Mouse (Mus musculus) forebrain, embryonic 14.5 days (tissue): Measurements from ENCODE around the gene Plxna1. TPM values are rescaled to one million over a fixed set of nuclear protein-coding genes. Genes with fewer than 3 reads are reported as not detected.

Source experiments
- ATAC-seq: fragments of 200-750 bp; cut with Nextera tagmentation; 2 replicates; pipeline ENCODE4 v1.8.0; 2017; ENCODE audit warnings: mild to moderate bottlenecking, moderate library complexity
- DNase-seq: peaks from one replicate; pipeline ENCODE4 v3.0.0-alpha.2; 2015; ENCODE audit warnings: low spot score
- H3K27ac ChIP-seq: fragments of 300-500 bp; sonication (generic); 2 replicates; pipeline ENCODE4 v1.5.1; 2014; ENCODE audit warnings: low read depth, mild to moderate bottlenecking, control low read depth, low read length, moderate library complexity
- H3K27me3 ChIP-seq: fragments of 300-500 bp; sonication (generic); replicated peaks from 2 replicates; pipeline ENCODE4 v1.6.1; 2014; ENCODE audit warnings: low read length, control low read depth, mixed read lengths; ENCODE audit not compliant: control insufficient read depth, insufficient read depth
- H3K36me3 ChIP-seq: fragments of 300-500 bp; sonication (generic); 2 replicates; pipeline ENCODE4 v1.6.1; 2014; ENCODE audit warnings: low read length, control low read depth; ENCODE audit not compliant: control insufficient read depth, insufficient read depth
- H3K4me1 ChIP-seq: fragments of 300-500 bp; sonication (generic); 2 replicates; pipeline ENCODE4 v1.6.1; 2014; ENCODE audit warnings: antibody characterized with exemption, low read length, control low read depth; ENCODE audit not compliant: control insufficient read depth, insufficient read depth
- H3K4me2 ChIP-seq: fragments of 300-500 bp; sonication (generic); 2 replicates; pipeline ENCODE4 v1.6.1; 2014; ENCODE audit warnings: mild to moderate bottlenecking, control low read depth, low read length
- H3K4me3 ChIP-seq: fragments of 300-500 bp; sonication (generic); 2 replicates; pipeline ENCODE4 v1.5.1; 2014; ENCODE audit warnings: low read depth, low read length, control low read depth
- H3K9ac ChIP-seq: fragments of 300-500 bp; sonication (generic); 2 replicates; pipeline ENCODE4 v1.6.1; 2014; ENCODE audit warnings: mild to moderate bottlenecking, low read length, control low read depth, moderate library complexity
- H3K9me3 ChIP-seq: fragments of 300-500 bp; sonication (generic); replicated peaks from 2 replicates; pipeline ENCODE4 v1.6.1; 2016; ENCODE audit warnings: low read length, control low read depth, mixed read lengths; ENCODE audit not compliant: control insufficient read depth
- WGBS: fragments of 180-500 bp; shearing (Covaris S2); extraction: QIAGEN DNeasy Blood & Tissue Kit; methylation state at CpG from one replicate; pipeline ENCODE4 v1.1.7; 2014; 5-methylcytosine and 5-hydroxymethylcytosine counted together
- polyA plus RNA-seq: library from polyadenylated mRNA; unstranded; fragments of >200 nt; fragmentation: Nextera tagmentation; extraction: Ambion mirVana; gene quantifications from 2 replicates; pipeline ENCODE4 v1.2.1, GENCODE M21; 2014

Plxna1 gene
- polyA plus RNA-seq, 1 experiment from 2014 or later: 26.8 TPM

- 88% methylated on average over 4 of the region's 4 CpGs for WGBS
- H3K9ac ChIP-seq: no peak overlapping the region
- H3K4me2 ChIP-seq: no peak overlapping the region
- H3K27ac ChIP-seq: no peak overlapping the region
- ATAC-seq: no peak
- no peak overlapping the region for H3K4me3 ChIP-seq
- peaks cover 6% of the 10 kb centered on the region; the same call in 1 of the 2 replicates for H3K4me1 ChIP-seq
- DNase-seq: no peak
- H3K36me3 ChIP-seq: no peaks in the 10 kb centered on the region
- H3K27me3 ChIP-seq: no peaks in the 10 kb centered on the region
- no peaks in the 10 kb centered on the region for H3K9me3 ChIP-seq
Measured at GRCm38 (mm10) chr6:89397919-89398318, 35.5 kb upstream of the Plxna1 start.

DNA sequence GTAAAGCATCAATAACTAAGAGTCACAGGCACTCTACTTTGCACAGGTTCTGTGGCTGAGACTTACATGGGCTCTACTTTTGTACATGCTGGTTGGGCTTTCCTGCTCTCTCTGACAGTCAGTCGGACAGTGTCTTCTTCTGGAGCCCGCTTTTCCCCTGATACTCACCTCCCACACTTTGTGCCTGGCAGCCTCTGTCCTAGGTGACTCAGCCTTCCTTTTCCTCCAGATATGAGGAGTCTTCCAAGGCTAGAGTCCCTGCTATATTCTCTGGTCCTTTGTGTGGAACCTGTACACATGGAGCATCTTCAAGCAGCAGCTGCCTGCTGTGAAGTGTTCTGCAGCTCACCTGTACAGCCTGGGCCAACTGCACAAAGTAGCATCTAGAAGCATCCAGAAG lies 31.4 kb upstream of the Plxna1 start:
- no peak overlapping the region for H3K4me3 ChIP-seq
- ATAC-seq (no peak), DNase-seq (no peak)
- no peaks in the 10 kb centered on the region for H3K27me3 ChIP-seq
- H3K4me2 ChIP-seq: no peak overlapping the region
- H3K9ac ChIP-seq: no peak overlapping the region
- WGBS: 95% methylated on average over 2 of the region's 2 CpGs
- H3K4me1 ChIP-seq: no peaks in the 10 kb centered on the region
- no peaks in the 10 kb centered on the region for H3K36me3 ChIP-seq
- H3K27ac ChIP-seq: no peak overlapping the region
- no peaks in the 10 kb centered on the region for H3K9me3 ChIP-seq

DNA sequence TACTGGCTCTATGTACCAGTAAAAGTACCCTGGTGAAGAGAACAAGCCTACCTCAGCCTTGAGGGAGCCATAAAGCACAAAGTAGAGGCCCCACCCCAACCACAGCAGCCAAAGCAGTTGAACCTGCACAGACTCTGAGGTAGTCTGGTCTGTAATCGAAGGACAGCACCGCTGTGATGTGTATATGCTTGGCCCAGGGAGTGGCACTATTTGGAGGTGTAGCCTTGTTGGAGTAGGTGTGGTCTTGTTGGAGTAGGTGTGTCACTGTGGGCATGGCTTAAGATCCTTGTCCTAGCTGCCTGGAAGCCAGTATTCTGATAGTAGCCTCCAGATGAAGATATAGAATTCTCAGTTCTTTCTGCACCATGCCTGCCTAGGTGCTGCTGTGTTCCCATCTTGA lies 29.8 kb upstream of the Plxna1 start:
- Histone ChIP-seq H3K9ac (no peak overlapping the region), H3K4me1 (no peaks in the 10 kb centered on the region), H3K9me3 (no peaks in the 10 kb centered on the region), H3K4me3 (no peak overlapping the region), H3K27ac (no peak overlapping the region), H3K4me2 (no peak overlapping the region), H3K27me3 (no peaks in the 10 kb centered on the region), H3K36me3 (no peaks in the 10 kb centered on the region)
- ATAC-seq (no peak), DNase-seq (no peak)
- WGBS: 85% methylated on average over 2 of the region's 2 CpGs

DNA sequence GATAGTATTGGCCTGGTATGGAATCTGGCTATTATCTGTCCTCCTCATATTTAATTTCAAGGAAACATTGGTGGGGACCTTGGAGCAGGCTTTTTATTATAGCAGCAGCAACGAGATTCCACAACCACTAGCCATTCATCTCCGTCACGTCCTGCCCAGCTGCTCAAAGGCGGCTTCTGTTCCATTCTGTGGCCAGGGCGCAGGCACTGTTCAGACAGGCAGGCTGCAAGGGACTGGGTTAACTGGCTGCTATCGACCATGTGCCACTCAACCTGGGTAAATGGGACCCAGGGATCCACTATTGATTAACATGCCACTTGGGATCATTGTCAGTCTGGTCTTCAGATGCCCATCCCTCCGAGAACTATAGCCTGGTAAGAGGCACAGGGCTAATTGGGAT lies 27.4 kb upstream of the Plxna1 start:
- 73% methylated on average over 7 of the region's 7 CpGs for WGBS
- no peak overlapping the region for H3K4me2 ChIP-seq
- DNase-seq (no peak), ATAC-seq (no peak)
- no peaks in the 10 kb centered on the region for H3K4me1 ChIP-seq
- H3K27me3 ChIP-seq: no peaks in the 10 kb centered on the region
- H3K36me3 ChIP-seq: no peaks in the 10 kb centered on the region
- no peak overlapping the region for H3K4me3 ChIP-seq
- H3K27ac ChIP-seq: no peak overlapping the region
- H3K9me3 ChIP-seq: no peaks in the 10 kb centered on the region
- no peak overlapping the region for H3K9ac ChIP-seq

DNA sequence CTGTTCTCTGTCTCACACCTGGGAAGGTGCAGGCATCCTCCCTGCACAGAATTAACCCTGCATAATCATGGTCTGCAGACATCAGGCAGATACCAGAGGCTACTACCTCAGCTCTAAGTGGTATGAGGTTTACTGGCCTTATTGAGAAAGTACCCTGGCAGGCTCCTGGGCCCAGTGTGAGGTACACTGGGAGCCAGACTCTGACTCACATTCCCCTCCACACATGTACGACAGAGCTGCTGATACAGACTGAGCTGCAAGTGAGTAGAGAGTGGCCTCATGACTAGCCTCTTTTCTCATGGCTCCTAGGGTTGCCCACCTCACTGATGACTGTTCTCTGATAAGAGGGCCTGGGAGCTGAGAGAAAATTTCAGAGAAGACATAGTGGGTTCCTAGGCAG lies 24.5 kb upstream of the Plxna1 start:
- 84% methylated on average over 1 of the region's 1 CpGs for WGBS

DNA sequence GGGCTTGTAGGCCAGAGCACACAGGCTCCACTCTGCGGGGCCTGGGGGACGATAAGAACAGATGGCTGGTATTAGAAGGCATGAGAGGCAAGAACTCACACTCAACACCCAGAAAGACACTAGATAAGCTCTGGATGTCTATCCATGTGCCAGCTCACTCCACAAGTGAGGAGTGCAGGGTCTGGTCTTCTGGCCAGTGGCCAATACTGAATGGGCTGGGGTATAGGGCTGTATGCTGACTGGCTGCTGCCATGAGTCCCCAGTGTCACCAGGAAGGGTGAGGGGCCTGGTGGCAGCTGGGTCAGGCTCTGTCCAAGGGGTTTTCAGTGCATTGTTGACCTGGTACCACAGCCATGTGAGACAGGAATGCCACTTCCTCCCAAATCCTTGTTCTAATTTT lies 22.3 kb upstream of the Plxna1 start:
- no peak overlapping the region for H3K9ac ChIP-seq
- no peak overlapping the region for H3K27ac ChIP-seq
- no peak for ATAC-seq
- H3K9me3 ChIP-seq: no peaks in the 10 kb centered on the region
- 78% methylated on average over 2 of the region's 2 CpGs for WGBS
- H3K4me3 ChIP-seq: no peak overlapping the region
- H3K4me2 ChIP-seq: no peak overlapping the region
- no peaks in the 10 kb centered on the region for H3K4me1 ChIP-seq
- H3K27me3 ChIP-seq: no peaks in the 10 kb centered on the region
- DNase-seq: no peak
- no peaks in the 10 kb centered on the region for H3K36me3 ChIP-seq

More for the DNA sequence above, 24.5 kb upstream of the Plxna1 start:
- no peak overlapping the region for H3K27ac ChIP-seq
- no peak overlapping the region for H3K4me3 ChIP-seq
- no peak for DNase-seq
- H3K9ac ChIP-seq: no peak overlapping the region
- H3K36me3 ChIP-seq: no peaks in the 10 kb centered on the region
- no peaks in the 10 kb centered on the region for H3K4me1 ChIP-seq
- ATAC-seq: no peak
- H3K9me3 ChIP-seq: no peaks in the 10 kb centered on the region
- no peaks in the 10 kb centered on the region for H3K27me3 ChIP-seq
- no peak overlapping the region for H3K4me2 ChIP-seq

- ATAC-seq (no peak), DNase-seq (no peak)
- H3K9me3 ChIP-seq: no peaks in the 10 kb centered on the region
- H3K4me2 ChIP-seq: no peak overlapping the region
- no peaks in the 10 kb centered on the region for H3K36me3 ChIP-seq
- no peak overlapping the region for H3K27ac ChIP-seq
- H3K4me1 ChIP-seq: no peaks in the 10 kb centered on the region
- no peak overlapping the region for H3K4me3 ChIP-seq
- no peak overlapping the region for H3K9ac ChIP-seq
- H3K27me3 ChIP-seq: no peaks in the 10 kb centered on the region
- 22% methylated on average over 5 of the region's 5 CpGs for WGBS
Measured at GRCm38 (mm10) chr6:89381851-89382250, 19.4 kb upstream of the Plxna1 start.

DNA sequence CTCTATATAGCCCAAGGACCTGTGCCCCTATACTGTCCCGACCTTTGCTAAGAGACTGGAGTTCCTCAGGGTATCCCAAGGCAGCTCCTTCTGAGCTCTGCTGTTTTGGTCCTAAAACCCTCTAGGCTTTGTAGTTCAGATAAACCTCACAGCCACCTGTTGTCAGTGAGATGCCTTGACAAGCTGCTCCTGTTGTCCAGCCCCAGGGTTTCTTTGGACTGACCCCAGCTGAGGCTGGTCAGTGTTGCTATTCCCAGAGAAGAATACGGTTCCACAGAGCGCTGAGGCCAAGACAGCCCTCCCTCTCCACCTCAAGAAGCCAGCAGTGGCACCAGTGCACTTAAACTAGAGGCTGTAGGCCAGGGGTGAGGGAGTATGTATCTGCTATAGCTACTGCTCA lies 18.8 kb upstream of the Plxna1 start:
- 56% methylated on average over 3 of the region's 3 CpGs for WGBS
- no peak for ATAC-seq
- Histone ChIP-seq H3K27me3 (no peaks in the 10 kb centered on the region), H3K4me2 (no peak overlapping the region), H3K9me3 (no peaks in the 10 kb centered on the region), H3K4me1 (no peaks in the 10 kb centered on the region), H3K36me3 (no peaks in the 10 kb centered on the region), H3K27ac (no peak overlapping the region), H3K9ac (no peak overlapping the region), H3K4me3 (no peak overlapping the region)
- DNase-seq: no peak

- H3K4me3 ChIP-seq: no peak overlapping the region
- DNase-seq (no peak), ATAC-seq (no peak)
- no peak overlapping the region for H3K4me2 ChIP-seq
- no peaks in the 10 kb centered on the region for H3K36me3 ChIP-seq
- WGBS: 17% methylated on average over 3 of the region's 3 CpGs
- no peak overlapping the region for H3K9ac ChIP-seq
- H3K4me1 ChIP-seq: no peaks in the 10 kb centered on the region
- no peaks in the 10 kb centered on the region for H3K9me3 ChIP-seq
- H3K27ac ChIP-seq: no peak overlapping the region
- no peaks in the 10 kb centered on the region for H3K27me3 ChIP-seq
Measured at GRCm38 (mm10) chr6:89380751-89381150, 18.3 kb upstream of the Plxna1 start.
